In genomic region chr15:11398676-11399350, GRCm38 (mm10) we compare ENCODE assay signal across 7 mouse cellular contexts. TPM values are rescaled to one million over a fixed set of nuclear protein-coding genes. Genes with fewer than 3 reads are reported as not detected.
DNase-seq lines count a peak whose midpoint lies in the region; ATAC-seq and TF ChIP-seq lines count a peak whose summit lies in the region.

No protein-coding gene starts in this region.

- peak overlapping the region; percentile 80 for H3K4me2 ChIP-seq in intestine, embryonic 15.5 days (replicated peaks)
- H3K4me2 ChIP-seq in midbrain, embryonic 16.5 days (ENCODE audit: low read length) = peak overlapping the region; percentile 68

- no peak overlapping the region for H3K27ac ChIP-seq in spleen, adult 2 months (ENCODE audit: insufficient read depth, low read length)
- H3K27ac ChIP-seq in cortical plate, adult 2 months (ENCODE audit: insufficient read depth, low read length) = no peak overlapping the region
- H3K27ac ChIP-seq in intestine, embryonic 15.5 days = peak overlapping the region; percentile 34; the same call in 1 of the 2 replicates
- H3K27ac ChIP-seq in midbrain, embryonic 16.5 days (ENCODE audit: low read length) = no peak overlapping the region

- WGBS in spleen, adult 2 months = 1% methylated on average over 10 of the region's 10 CpGs
- 2% methylated on average over 10 of the region's 10 CpGs for WGBS in intestine, embryonic 15.5 days
- WGBS in midbrain, embryonic 16.5 days = 6% methylated on average over 10 of the region's 10 CpGs

- no peak for TF ChIP-seq POLR2A in spleen, adult 2 months (IDR thresholded peaks at IDR 0.05; ENCODE audit: low read depth, low read length)
- no peak for TF ChIP-seq POLR2A in cortical plate, adult 2 months (IDR thresholded peaks at IDR 0.05; ENCODE audit: extremely low read depth, insufficient read depth, low read length)

- DNase-seq in spleen, adult 2 months (ENCODE audit: low read depth in 1 of 2, low spot score in 2 of 2) = no peak
- no peak for DNase-seq in spleen, postnatal 14 days (ENCODE audit: low spot score in 2 of 2)
- DNase-seq in right cerebral cortex, postnatal 4 days = no peak
- DNase-seq in ovary, adult 18-20 months (ENCODE audit: low spot score) = no peak

- no peaks in the 10 kb centered on the region for H3K4me1 ChIP-seq in spleen, adult 2 months (ENCODE audit: control insufficient read depth, insufficient read depth, insufficient read length)
- peaks cover 2% of the 10 kb centered on the region; the same call in 1 of the 2 replicates for H3K4me1 ChIP-seq in cortical plate, adult 2 months (ENCODE audit: control insufficient read depth, insufficient read depth, low read length)
- peaks cover 5% of the 10 kb centered on the region; the same call in 1 of the 2 replicates for H3K4me1 ChIP-seq in intestine, embryonic 15.5 days (replicated peaks)
- peaks cover 14% of the 10 kb centered on the region for H3K4me1 ChIP-seq in midbrain, embryonic 16.5 days (ENCODE audit: control insufficient read depth, insufficient read depth, low read length)

- no peaks in the 10 kb centered on the region for H3K27me3 ChIP-seq in spleen, adult 2 months (ENCODE audit: control insufficient read depth, insufficient read depth, low read length)
- H3K27me3 ChIP-seq in intestine, embryonic 15.5 days (replicated peaks) = no peaks in the 10 kb centered on the region
- no peaks in the 10 kb centered on the region for H3K27me3 ChIP-seq in midbrain, embryonic 16.5 days (ENCODE audit: control insufficient read depth, insufficient read depth, low read depth, low read length)

- peak overlapping the region; percentile 92 for H3K4me3 ChIP-seq in spleen, adult 2 months (ENCODE audit: extremely low read depth, insufficient read depth, insufficient read length)
- H3K4me3 ChIP-seq in cortical plate, adult 2 months (ENCODE audit: insufficient read depth, low read length) = peak overlapping the region; percentile 67
- H3K4me3 ChIP-seq in intestine, embryonic 15.5 days (replicated peaks) = peak overlapping the region; percentile 90
- peak overlapping the region; percentile 71 for H3K4me3 ChIP-seq in midbrain, embryonic 16.5 days (ENCODE audit: low read depth, low read length)

- no peak for TF ChIP-seq CTCF in spleen, adult 2 months (IDR thresholded peaks at IDR 0.05; ENCODE audit: extremely low read depth, insufficient read depth, insufficient read length, insufficient replicate concordance)
- TF ChIP-seq CTCF in cortical plate, adult 2 months (IDR thresholded peaks at IDR 0.05; ENCODE audit: extremely low read depth, insufficient read depth, low read length) = no peak

- no peak for ATAC-seq in intestine, embryonic 15.5 days
- ATAC-seq in midbrain, embryonic 16.5 days = no peak

- no peaks in the 10 kb centered on the region for H3K9me3 ChIP-seq in intestine, embryonic 15.5 days
- no peaks in the 10 kb centered on the region for H3K9me3 ChIP-seq in midbrain, embryonic 16.5 days (replicated peaks; ENCODE audit: control insufficient read depth, low read length, poor library complexity, severe bottlenecking)

- peak overlapping the region; percentile 74 for H3K9ac ChIP-seq in intestine, embryonic 15.5 days
- H3K9ac ChIP-seq in midbrain, embryonic 16.5 days (ENCODE audit: low read depth, low read length) = peak overlapping the region; percentile 77

- peaks cover 5% of the 10 kb centered on the region for H3K36me3 ChIP-seq in spleen, adult 2 months (ENCODE audit: control insufficient read depth, insufficient read depth, low read length)
- peaks cover 7% of the 10 kb centered on the region; the same call in 1 of the 2 replicates for H3K36me3 ChIP-seq in intestine, embryonic 15.5 days
- H3K36me3 ChIP-seq in midbrain, embryonic 16.5 days (ENCODE audit: control insufficient read depth, insufficient read depth, low read length) = peaks cover 5% of the 10 kb centered on the region; the same call in 1 of the 2 replicates

RNA-seq across cellular contexts. Expression of gene Tars, which starts 0.7 kb away (rescaled TPM):
- 7.1 and 9.2 TPM in 2 replicates for polyA plus RNA-seq in spleen, adult 2 months (2012; rRNA removed)
- 31.7 and 31.8 TPM in 2 replicates for polyA plus RNA-seq in cortical plate, adult 2 months (2012; rRNA removed)
- polyA plus RNA-seq in intestine, embryonic 15.5 days (2015; fragmentation: Nextera tagmentation; extraction: Ambion mirVana) = 67.8 and 77.8 TPM in 2 replicates
- polyA plus RNA-seq in midbrain, embryonic 16.5 days (2015; fragmentation: Nextera tagmentation; extraction: Ambion mirVana) = 50.0 and 52.3 TPM in 2 replicates
